Mouse (Mus musculus): Measurements from ENCODE around the gene Nsl1. TPM values are rescaled to one million over a fixed set of nuclear protein-coding genes. Genes with fewer than 3 reads are reported as not detected.

Gene Nsl1
- polyA plus RNA-seq, 1 experiment from 2014 or later = 29.9 TPM

DNA sequence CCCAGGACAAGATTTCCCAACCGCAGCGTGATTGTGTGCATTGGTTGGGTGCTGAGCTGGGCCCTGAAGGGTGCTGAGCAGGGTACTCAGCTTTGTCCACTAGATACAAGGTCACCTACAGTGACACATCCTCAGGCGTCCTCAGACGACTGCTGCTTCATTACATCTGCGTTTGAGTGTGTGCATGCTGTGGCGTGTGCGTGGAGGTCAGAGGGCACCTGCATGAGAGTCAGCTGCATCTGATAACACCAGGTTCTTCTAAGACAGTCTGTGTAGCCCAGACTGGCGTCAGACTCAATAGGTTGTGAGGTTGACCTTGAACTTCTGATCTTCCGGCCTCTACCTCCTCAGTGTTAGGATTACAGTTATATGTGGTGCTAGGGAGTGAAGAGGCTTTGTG, 42.4 kb downstream of the Nsl1 start:
- no peak for ATAC-seq (replicated peaks; ENCODE audit: low FRiP score)
- DNase-seq (ENCODE audit: low spot score) = no peak
- Histone ChIP-seq H3K27me3 (ENCODE audit: control insufficient read depth, insufficient read depth, low read length) (no peaks in the 10 kb centered on the region), H3K9me3 (ENCODE audit: control insufficient read depth, low read length) (no peaks in the 10 kb centered on the region), H3K4me2 (ENCODE audit: low read depth, low read length, severe bottlenecking) (no peak overlapping the region), H3K36me3 (ENCODE audit: control insufficient read depth, insufficient read depth, low read length) (no peaks in the 10 kb centered on the region), H3K27ac (ENCODE audit: low read depth, low read length) (no peak overlapping the region), H3K9ac (ENCODE audit: low read length) (no peak overlapping the region), H3K4me3 (ENCODE audit: low read depth, low read length) (no peak overlapping the region), H3K4me1 (replicated peaks; ENCODE audit: control insufficient read depth, insufficient read depth, low read length) (no peaks in the 10 kb centered on the region)
- WGBS = 85% methylated on average over 9 of the region's 9 CpGs

DNA sequence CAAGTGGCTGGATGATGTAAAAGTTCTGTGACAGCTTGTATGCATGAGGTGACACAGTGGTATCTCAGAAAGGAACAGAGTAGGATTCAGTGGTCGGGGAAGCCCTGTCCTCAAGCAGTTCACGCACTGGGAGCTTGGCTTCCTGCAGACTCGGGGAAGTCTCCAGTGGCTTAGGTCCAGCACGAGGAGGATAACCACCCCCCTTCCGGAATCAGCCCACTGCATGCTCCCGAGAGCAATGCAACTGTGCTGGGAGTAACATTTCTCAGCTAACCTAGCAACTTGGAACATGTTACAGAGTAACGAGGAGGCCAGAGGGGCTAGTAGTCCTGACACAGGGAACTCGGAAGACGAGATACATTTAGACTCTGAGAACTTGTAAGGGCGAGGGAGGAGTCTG, 44.5 kb downstream of the Nsl1 start:
- 82% methylated on average over 10 of the region's 10 CpGs for WGBS
- H3K9me3 ChIP-seq (ENCODE audit: control insufficient read depth, low read length) = no peaks in the 10 kb centered on the region
- no peak overlapping the region for H3K9ac ChIP-seq (ENCODE audit: low read length)
- no peak overlapping the region for H3K4me2 ChIP-seq (ENCODE audit: low read depth, low read length, severe bottlenecking)
- ATAC-seq (replicated peaks; ENCODE audit: low FRiP score) (no peak), DNase-seq (ENCODE audit: low spot score) (no peak)
- H3K4me3 ChIP-seq (ENCODE audit: low read depth, low read length) = no peak overlapping the region
- H3K27ac ChIP-seq (ENCODE audit: low read depth, low read length) = no peak overlapping the region
- H3K36me3 ChIP-seq (ENCODE audit: control insufficient read depth, insufficient read depth, low read length) = no peaks in the 10 kb centered on the region
- H3K4me1 ChIP-seq (replicated peaks; ENCODE audit: control insufficient read depth, insufficient read depth, low read length) = no peaks in the 10 kb centered on the region
- no peaks in the 10 kb centered on the region for H3K27me3 ChIP-seq (ENCODE audit: control insufficient read depth, insufficient read depth, low read length)

DNA sequence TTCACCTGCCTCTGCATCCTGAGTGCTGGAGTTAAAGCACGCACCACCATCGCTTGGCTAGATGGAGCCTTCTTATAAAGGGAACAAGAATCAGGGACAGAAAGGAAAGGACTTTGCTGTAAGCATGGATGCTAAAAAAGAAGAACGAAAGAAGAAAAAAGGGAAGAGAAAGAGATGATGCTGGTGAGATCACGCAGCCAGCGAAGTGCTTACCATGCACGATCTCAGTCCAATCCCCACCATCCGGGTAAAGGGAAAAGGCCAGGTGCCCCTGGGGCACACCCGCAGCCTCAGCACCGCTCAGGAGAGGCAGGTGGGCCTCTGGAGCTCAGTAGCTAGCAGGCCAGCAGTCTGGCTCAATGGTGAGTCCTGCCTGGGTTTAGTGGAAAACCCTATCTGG, 47.1 kb downstream of the Nsl1 start:
- Histone ChIP-seq H3K9me3 (ENCODE audit: control insufficient read depth, low read length) (no peaks in the 10 kb centered on the region), H3K27ac (ENCODE audit: low read depth, low read length) (no peak overlapping the region)
- 83% methylated on average over 9 of the region's 9 CpGs for WGBS

DNA sequence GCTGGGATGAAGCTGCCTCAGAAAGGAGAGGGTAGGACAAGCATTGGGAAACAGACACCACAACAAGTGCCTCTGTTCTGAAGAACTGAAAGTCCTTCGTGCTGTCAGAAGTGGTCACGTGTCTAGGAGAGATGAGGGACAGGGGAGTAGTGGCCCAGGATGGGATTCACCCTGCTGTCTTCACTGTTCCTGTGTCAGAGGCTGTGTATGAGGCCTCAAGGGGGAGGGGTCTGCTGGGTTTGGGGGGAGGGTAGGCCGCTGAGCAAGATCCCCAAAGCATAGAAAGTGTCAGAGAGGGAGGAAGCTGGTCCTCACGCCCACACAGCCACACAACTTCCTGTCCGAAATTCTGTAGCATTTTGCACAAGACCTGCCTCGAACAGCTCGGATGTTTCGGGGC, 48.3 kb downstream of the Nsl1 start:
- H3K4me3 ChIP-seq (ENCODE audit: low read depth, low read length) = no peak overlapping the region
- no peak for ATAC-seq (replicated peaks; ENCODE audit: low FRiP score)
- no peaks in the 10 kb centered on the region for H3K27me3 ChIP-seq (ENCODE audit: control insufficient read depth, insufficient read depth, low read length)
- no peaks in the 10 kb centered on the region for H3K36me3 ChIP-seq (ENCODE audit: control insufficient read depth, insufficient read depth, low read length)
- no peak overlapping the region for H3K4me2 ChIP-seq (ENCODE audit: low read depth, low read length, severe bottlenecking)
- H3K4me1 ChIP-seq (replicated peaks; ENCODE audit: control insufficient read depth, insufficient read depth, low read length) = no peaks in the 10 kb centered on the region
- no peak overlapping the region for H3K27ac ChIP-seq (ENCODE audit: low read depth, low read length)
- WGBS = 62% methylated on average over 8 of the region's 8 CpGs
- H3K9me3 ChIP-seq (ENCODE audit: control insufficient read depth, low read length) = no peaks in the 10 kb centered on the region
- H3K9ac ChIP-seq (ENCODE audit: low read length) = no peak overlapping the region
- no peak for DNase-seq (ENCODE audit: low spot score)

More for the DNA sequence above, 47.1 kb downstream of the Nsl1 start:
- H3K27me3 ChIP-seq (ENCODE audit: control insufficient read depth, insufficient read depth, low read length) = no peaks in the 10 kb centered on the region
- H3K4me2 ChIP-seq (ENCODE audit: low read depth, low read length, severe bottlenecking) = no peak overlapping the region
- H3K36me3 ChIP-seq (ENCODE audit: control insufficient read depth, insufficient read depth, low read length) = no peaks in the 10 kb centered on the region
- no peaks in the 10 kb centered on the region for H3K4me1 ChIP-seq (replicated peaks; ENCODE audit: control insufficient read depth, insufficient read depth, low read length)
- H3K4me3 ChIP-seq (ENCODE audit: low read depth, low read length) = no peak overlapping the region
- DNase-seq (ENCODE audit: low spot score) = no peak
- no peak for ATAC-seq (replicated peaks; ENCODE audit: low FRiP score)
- no peak overlapping the region for H3K9ac ChIP-seq (ENCODE audit: low read length)

DNA sequence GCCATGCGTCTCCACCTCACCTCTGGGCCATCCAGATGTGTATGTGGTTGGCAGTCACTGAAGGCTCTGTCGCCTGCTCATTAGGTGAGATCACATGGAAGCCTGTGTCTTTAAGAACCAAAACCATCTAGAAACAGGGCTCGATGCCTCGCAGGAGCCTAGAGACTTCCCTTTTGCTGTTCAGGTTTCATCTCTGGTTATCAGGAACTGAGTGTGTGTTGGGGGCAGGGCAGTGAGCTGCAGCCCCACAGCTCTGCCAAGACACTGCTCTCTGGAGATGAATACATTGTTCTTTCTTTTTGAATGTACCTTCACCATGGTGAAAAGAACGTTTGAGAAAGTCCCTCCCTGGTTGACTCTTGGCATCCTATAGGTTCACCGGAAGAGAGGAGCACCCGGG, 52.1 kb downstream of the Nsl1 start:
- Histone ChIP-seq H3K4me3 (ENCODE audit: low read depth, low read length) (no peak overlapping the region), H3K4me1 (replicated peaks; ENCODE audit: control insufficient read depth, insufficient read depth, low read length) (no peaks in the 10 kb centered on the region), H3K4me2 (ENCODE audit: low read depth, low read length, severe bottlenecking) (no peak overlapping the region), H3K27ac (ENCODE audit: low read depth, low read length) (no peak overlapping the region), H3K27me3 (ENCODE audit: control insufficient read depth, insufficient read depth, low read length) (no peaks in the 10 kb centered on the region), H3K9ac (ENCODE audit: low read length) (no peak overlapping the region), H3K36me3 (ENCODE audit: control insufficient read depth, insufficient read depth, low read length) (no peaks in the 10 kb centered on the region), H3K9me3 (ENCODE audit: control insufficient read depth, low read length) (no peaks in the 10 kb centered on the region)
- WGBS = 81% methylated on average over 7 of the region's 7 CpGs
- ATAC-seq (replicated peaks; ENCODE audit: low FRiP score) (no peak), DNase-seq (ENCODE audit: low spot score) (no peak)

DNA sequence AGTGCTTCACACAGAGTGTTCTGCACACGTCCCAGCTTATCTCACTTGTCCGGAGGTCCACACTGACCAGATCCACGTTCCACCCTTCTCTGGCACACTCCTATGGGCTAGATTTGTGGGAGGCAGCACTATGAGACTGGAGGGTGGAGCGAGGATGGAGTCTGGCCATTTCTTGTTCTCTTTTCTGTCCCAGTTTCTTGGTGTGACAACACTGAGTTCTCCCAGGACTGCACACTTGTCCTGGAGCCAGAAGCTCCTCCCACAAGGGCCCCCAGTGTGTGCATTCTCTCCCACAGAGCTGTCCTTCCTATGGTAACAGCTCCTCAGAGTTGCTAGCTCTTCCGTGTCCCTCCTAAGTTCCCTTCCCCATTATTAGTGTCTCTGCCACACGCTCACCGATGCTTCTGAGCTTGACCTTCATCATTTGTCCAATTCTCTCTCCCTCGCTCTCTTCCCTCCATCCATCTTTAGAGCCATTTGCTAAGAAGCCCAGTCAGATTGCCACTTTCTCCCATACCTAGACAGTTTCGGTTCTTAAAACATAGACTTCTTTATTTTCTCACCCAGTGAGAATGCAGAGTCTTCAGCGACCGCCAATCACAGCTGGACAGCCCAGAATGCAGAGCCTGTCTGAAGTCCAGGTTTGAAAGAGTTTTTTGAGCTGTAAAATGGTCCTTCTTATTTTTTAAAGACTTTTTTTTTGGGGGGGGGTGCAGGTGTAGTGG, 52.9 kb downstream of the Nsl1 start:
- Histone ChIP-seq H3K4me3 (ENCODE audit: low read depth, low read length) (no peak overlapping the region), H3K4me1 (replicated peaks; ENCODE audit: control insufficient read depth, insufficient read depth, low read length) (no peaks in the 10 kb centered on the region), H3K9ac (ENCODE audit: low read length) (no peak overlapping the region), H3K27ac (ENCODE audit: low read depth, low read length) (no peak overlapping the region), H3K36me3 (ENCODE audit: control insufficient read depth, insufficient read depth, low read length) (no peaks in the 10 kb centered on the region), H3K27me3 (ENCODE audit: control insufficient read depth, insufficient read depth, low read length) (no peaks in the 10 kb centered on the region), H3K4me2 (ENCODE audit: low read depth, low read length, severe bottlenecking) (no peak overlapping the region), H3K9me3 (ENCODE audit: control insufficient read depth, low read length) (no peaks in the 10 kb centered on the region)
- DNase-seq (ENCODE audit: low spot score) = no peak
- no peak for ATAC-seq (replicated peaks; ENCODE audit: low FRiP score)
- WGBS = 82% methylated on average over 11 of the region's 11 CpGs

DNA sequence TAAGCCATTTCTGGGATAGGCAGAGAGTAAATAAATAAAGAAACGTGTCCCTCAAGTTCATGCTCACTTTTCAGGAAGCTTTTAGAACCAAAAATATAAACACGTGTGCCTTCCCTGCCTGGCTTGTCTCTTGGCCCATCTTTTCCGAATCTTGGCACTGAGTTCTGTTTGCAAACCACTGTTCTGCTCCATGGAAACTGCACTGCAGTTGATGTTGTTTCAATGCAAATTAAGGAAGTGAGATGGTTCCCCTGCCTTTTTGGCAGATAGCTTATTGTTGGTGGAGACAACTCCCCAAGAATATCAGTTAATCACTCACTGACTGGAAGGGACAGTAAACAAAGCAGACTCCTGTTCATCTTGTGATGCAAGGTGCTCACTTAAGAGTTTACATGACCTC, 59.9 kb downstream of the Nsl1 start:
- no peaks in the 10 kb centered on the region for H3K4me1 ChIP-seq (replicated peaks; ENCODE audit: control insufficient read depth, insufficient read depth, low read length)
- no peak overlapping the region for H3K4me2 ChIP-seq (ENCODE audit: low read depth, low read length, severe bottlenecking)
- ATAC-seq (replicated peaks; ENCODE audit: low FRiP score) (no peak), DNase-seq (ENCODE audit: low spot score) (no peak)
- peaks cover 4% of the 10 kb centered on the region; the same call in 1 of the 2 replicates for H3K27me3 ChIP-seq (ENCODE audit: control insufficient read depth, insufficient read depth, low read length)
- 90% methylated on average over 3 of the region's 3 CpGs for WGBS
- no peak overlapping the region for H3K9ac ChIP-seq (ENCODE audit: low read length)
- H3K36me3 ChIP-seq (ENCODE audit: control insufficient read depth, insufficient read depth, low read length) = no peaks in the 10 kb centered on the region
- H3K9me3 ChIP-seq (ENCODE audit: control insufficient read depth, low read length) = no peaks in the 10 kb centered on the region
- H3K4me3 ChIP-seq (ENCODE audit: low read depth, low read length) = no peak overlapping the region
- no peak overlapping the region for H3K27ac ChIP-seq (ENCODE audit: low read depth, low read length)

DNA sequence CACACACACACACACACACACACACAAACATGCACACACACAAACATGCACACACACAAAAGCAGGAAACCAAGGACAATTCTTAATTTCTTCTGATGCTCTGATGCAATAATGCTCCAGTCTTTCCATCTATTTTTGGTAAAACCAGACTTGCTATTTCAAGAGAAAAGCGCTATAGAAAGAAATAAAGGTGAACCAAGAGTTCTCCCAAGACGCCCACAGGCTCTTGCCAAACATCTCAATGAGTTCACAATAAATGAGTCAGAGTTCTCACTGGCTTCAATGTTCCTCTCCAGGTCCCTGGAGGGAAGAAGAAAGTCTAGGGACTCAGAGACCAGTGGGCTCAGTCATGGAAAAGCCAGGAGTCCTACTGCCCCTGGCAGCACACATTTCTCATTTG, 60.9 kb downstream of the Nsl1 start:
- no peak overlapping the region for H3K4me2 ChIP-seq (ENCODE audit: low read depth, low read length, severe bottlenecking)
- no peaks in the 10 kb centered on the region for H3K9me3 ChIP-seq (ENCODE audit: control insufficient read depth, low read length)
- no peak for ATAC-seq (replicated peaks; ENCODE audit: low FRiP score)

DNA sequence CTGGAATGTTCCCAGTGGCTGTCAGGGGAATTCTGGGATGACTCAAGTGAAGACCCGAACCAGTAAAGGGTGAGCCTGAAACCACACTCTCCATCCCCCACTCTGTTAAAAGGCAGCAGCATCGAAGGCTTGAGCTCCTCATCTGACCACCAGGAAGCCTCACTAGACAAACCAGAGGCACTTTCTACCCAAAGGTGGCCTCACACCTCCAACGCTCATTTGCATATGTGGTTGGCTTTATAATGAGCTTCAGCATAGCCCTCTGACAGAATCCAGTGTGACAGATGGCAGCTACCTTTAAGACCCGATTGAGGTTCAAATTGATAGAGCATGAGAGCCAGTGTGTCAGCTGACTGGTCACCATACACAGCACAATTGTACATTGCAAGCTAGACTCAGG, 61.5 kb downstream of the Nsl1 start:
- ATAC-seq (replicated peaks; ENCODE audit: low FRiP score) = no peak
- H3K27ac ChIP-seq (ENCODE audit: low read depth, low read length) = no peak overlapping the region
- DNase-seq (ENCODE audit: low spot score) = no peak
- H3K4me1 ChIP-seq (replicated peaks; ENCODE audit: control insufficient read depth, insufficient read depth, low read length) = no peaks in the 10 kb centered on the region
- no peaks in the 10 kb centered on the region for H3K36me3 ChIP-seq (ENCODE audit: control insufficient read depth, insufficient read depth, low read length)
- no peak overlapping the region for H3K4me2 ChIP-seq (ENCODE audit: low read depth, low read length, severe bottlenecking)
- no peaks in the 10 kb centered on the region for H3K9me3 ChIP-seq (ENCODE audit: control insufficient read depth, low read length)
- WGBS = 70% methylated on average over 4 of the region's 4 CpGs
- H3K27me3 ChIP-seq (ENCODE audit: control insufficient read depth, insufficient read depth, low read length) = peaks cover 4% of the 10 kb centered on the region; the same call in 1 of the 2 replicates
- H3K9ac ChIP-seq (ENCODE audit: low read length) = no peak overlapping the region
- no peak overlapping the region for H3K4me3 ChIP-seq (ENCODE audit: low read depth, low read length)

More for the DNA sequence above, 60.9 kb downstream of the Nsl1 start:
- H3K4me3 ChIP-seq (ENCODE audit: low read depth, low read length) = no peak overlapping the region
- H3K9ac ChIP-seq (ENCODE audit: low read length) = no peak overlapping the region
- H3K27ac ChIP-seq (ENCODE audit: low read depth, low read length) = no peak overlapping the region
- no peak for DNase-seq (ENCODE audit: low spot score)
- peaks cover 4% of the 10 kb centered on the region; the same call in 1 of the 2 replicates for H3K27me3 ChIP-seq (ENCODE audit: control insufficient read depth, insufficient read depth, low read length)
- no peaks in the 10 kb centered on the region for H3K36me3 ChIP-seq (ENCODE audit: control insufficient read depth, insufficient read depth, low read length)
- no peaks in the 10 kb centered on the region for H3K4me1 ChIP-seq (replicated peaks; ENCODE audit: control insufficient read depth, insufficient read depth, low read length)
- 81% methylated on average over 2 of the region's 2 CpGs for WGBS

Measured in forebrain, embryonic 11.5 days (tissue).